Mouse (Mus musculus): ENCODE measurements around the gene 2700081O15Rik.

GRCm38 (mm10) chr19:7425398-7425775 is 8.0 kb downstream of the 2700081O15Rik start:
- TF ChIP-seq CTCF (IDR thresholded peaks at IDR 0.05; ENCODE audit: low read depth, low read length) (no peak), POLR2A (IDR thresholded peaks at IDR 0.05; ENCODE audit: extremely low read depth, insufficient read depth, low read length) (no peak)
